Mouse (Mus musculus): ENCODE results near the gene Pign. TPM values are rescaled to one million over a fixed set of nuclear protein-coding genes. Genes with fewer than 3 reads are reported as not detected.

The Pign gene
- polyA plus RNA-seq, 1 experiment from 2014 or later: 9.5 TPM

DNA sequence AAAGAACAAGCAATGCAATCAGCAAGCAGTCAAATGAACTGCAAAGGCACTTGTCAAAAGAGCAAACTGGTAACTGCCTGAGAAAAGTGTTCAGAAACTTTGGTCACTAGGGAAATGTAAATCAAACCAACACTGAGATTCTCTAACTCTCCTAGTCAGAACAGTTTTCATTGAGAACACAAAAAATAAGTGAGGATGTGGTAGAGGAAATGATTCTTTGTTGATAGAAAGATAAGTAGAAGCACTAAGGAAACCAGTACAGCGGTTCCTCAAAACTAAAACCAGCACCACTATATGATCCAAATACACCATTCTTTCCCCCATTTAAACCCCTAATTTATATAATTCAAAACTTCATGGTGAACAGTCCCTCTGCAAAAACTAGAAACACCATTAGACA, 120.4 kb downstream of the Pign start:
- ATAC-seq: no peak

DNA sequence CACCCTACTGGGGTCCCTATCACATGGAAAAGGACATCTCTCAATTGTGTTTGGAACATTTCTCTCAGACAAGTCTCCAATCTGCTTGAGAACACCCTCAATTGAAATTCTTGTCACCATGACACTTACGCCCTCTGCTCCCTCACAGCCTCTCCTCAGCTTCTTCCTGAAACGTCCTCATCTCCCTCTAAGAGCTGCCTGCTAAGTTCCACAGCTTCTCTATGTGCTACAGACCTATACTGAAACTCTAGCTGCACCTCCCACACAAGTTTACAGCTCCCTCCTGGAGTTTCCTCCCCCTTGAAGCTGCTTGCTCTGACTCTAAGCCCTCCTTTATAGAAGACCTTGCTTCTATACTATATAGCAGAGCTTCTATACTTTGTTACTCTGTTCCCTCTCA, 139.7 kb downstream of the Pign start:
- WGBS: 56% methylated on average over 2 of the region's 2 CpGs
- Histone ChIP-seq H3K27ac (ENCODE audit: low read length) (no peak overlapping the region), H3K36me3 (ENCODE audit: control insufficient read depth, insufficient read depth, low read length) (no peaks in the 10 kb centered on the region), H3K9me3 (ENCODE audit: control insufficient read depth, low read length) (no peaks in the 10 kb centered on the region), H3K27me3 (replicated peaks; ENCODE audit: control insufficient read depth, insufficient read depth, low read length) (no peaks in the 10 kb centered on the region), H3K4me2 (ENCODE audit: low read depth, low read length) (no peak overlapping the region), H3K9ac (ENCODE audit: low read depth, low read length) (no peak overlapping the region), H3K4me3 (ENCODE audit: low read length) (no peak overlapping the region), H3K4me1 (ENCODE audit: control insufficient read depth, insufficient read depth, low read length) (no peaks in the 10 kb centered on the region)
- ATAC-seq: no peak

More for the DNA sequence above, 120.4 kb downstream of the Pign start:
- Histone ChIP-seq H3K4me3 (ENCODE audit: low read length) (no peak overlapping the region), H3K4me1 (ENCODE audit: control insufficient read depth, insufficient read depth, low read length) (no peaks in the 10 kb centered on the region), H3K4me2 (ENCODE audit: low read depth, low read length) (no peak overlapping the region), H3K9ac (ENCODE audit: low read depth, low read length) (no peak overlapping the region), H3K36me3 (ENCODE audit: control insufficient read depth, insufficient read depth, low read length) (peaks cover 10% of the 10 kb centered on the region; the same call in 1 of the 2 replicates), H3K9me3 (ENCODE audit: control insufficient read depth, low read length) (peaks cover 4% of the 10 kb centered on the region; the same call in 1 of the 2 replicates), H3K27me3 (replicated peaks; ENCODE audit: control insufficient read depth, insufficient read depth, low read length) (no peaks in the 10 kb centered on the region), H3K27ac (ENCODE audit: low read length) (no peak overlapping the region)
- WGBS: 94% methylated on average over 1 of the region's 1 CpGs

DNA sequence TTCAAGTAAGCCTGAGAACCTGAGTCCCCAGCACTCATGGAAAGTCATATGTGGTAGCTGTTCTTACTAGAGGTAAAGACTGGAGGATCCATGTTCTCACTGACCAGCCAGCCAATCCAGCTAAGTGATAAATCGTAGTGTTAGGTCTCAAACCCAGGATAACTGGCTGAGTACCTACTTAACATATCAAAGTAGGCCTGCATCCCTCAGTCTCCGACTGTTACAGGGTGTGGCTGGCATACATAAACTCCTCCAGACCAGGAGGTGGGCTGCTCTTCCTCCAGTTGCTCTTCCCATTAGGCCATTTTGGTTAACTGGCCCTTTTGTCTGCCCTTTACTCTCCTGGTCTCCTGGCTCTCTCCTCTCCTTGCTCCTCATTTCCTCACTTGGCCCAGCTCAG, 141.2 kb downstream of the Pign start:
- no peaks in the 10 kb centered on the region for H3K4me1 ChIP-seq (ENCODE audit: control insufficient read depth, insufficient read depth, low read length)
- H3K36me3 ChIP-seq (ENCODE audit: control insufficient read depth, insufficient read depth, low read length): no peaks in the 10 kb centered on the region
- H3K4me3 ChIP-seq (ENCODE audit: low read length): no peak overlapping the region
- H3K9me3 ChIP-seq (ENCODE audit: control insufficient read depth, low read length): no peaks in the 10 kb centered on the region
- WGBS: 74% methylated on average over 2 of the region's 2 CpGs
- ATAC-seq: no peak
- H3K4me2 ChIP-seq (ENCODE audit: low read depth, low read length): no peak overlapping the region
- no peak overlapping the region for H3K27ac ChIP-seq (ENCODE audit: low read length)
- no peaks in the 10 kb centered on the region for H3K27me3 ChIP-seq (replicated peaks; ENCODE audit: control insufficient read depth, insufficient read depth, low read length)
- H3K9ac ChIP-seq (ENCODE audit: low read depth, low read length): no peak overlapping the region

DNA sequence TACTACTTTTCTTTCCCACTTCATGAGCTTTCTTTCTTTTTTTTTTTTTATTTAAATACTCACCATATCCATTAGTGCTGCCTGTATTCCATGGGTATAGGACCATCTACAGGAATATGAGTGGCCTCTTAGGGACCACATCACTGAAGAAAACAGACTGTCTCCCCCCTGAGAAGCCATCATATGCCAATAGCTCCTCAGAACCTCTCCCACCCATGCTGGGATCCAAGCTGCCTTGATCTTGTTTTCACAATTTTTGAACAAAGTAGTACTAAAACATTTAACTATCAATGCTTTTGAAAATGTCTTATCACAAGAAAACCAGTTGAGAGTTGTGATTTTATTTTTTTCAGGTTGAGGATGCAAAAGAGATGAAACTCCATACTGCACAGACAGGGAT, 145.4 kb downstream of the Pign start:
- H3K27me3 ChIP-seq (replicated peaks; ENCODE audit: control insufficient read depth, insufficient read depth, low read length): no peaks in the 10 kb centered on the region
- H3K27ac ChIP-seq (ENCODE audit: low read length): no peak overlapping the region
- H3K4me1 ChIP-seq (ENCODE audit: control insufficient read depth, insufficient read depth, low read length): no peaks in the 10 kb centered on the region
- ATAC-seq: no peak
- no peak overlapping the region for H3K9ac ChIP-seq (ENCODE audit: low read depth, low read length)
- no peaks in the 10 kb centered on the region for H3K36me3 ChIP-seq (ENCODE audit: control insufficient read depth, insufficient read depth, low read length)
- H3K4me3 ChIP-seq (ENCODE audit: low read length): no peak overlapping the region
- no peak overlapping the region for H3K4me2 ChIP-seq (ENCODE audit: low read depth, low read length)
- H3K9me3 ChIP-seq (ENCODE audit: control insufficient read depth, low read length): no peaks in the 10 kb centered on the region

DNA sequence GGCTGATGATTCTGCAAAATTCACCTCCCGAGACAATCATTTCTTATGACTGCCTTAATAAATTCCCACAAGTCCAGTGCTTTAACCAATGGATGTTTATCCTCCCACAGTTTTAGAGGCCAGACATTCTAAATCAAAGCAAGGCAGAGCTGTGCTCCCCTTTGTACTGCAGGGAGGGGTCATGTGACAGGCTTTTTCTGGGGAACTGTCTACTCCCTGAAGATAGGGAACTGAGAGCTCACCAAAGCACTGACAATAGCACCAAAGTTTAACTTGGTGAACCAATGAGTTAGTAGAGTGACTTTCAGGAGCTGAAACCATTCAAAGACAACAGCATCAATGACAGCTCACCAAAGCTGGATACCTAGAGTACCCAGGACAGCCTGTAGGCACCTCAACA, 156.4 kb downstream of the Pign start:
- Histone ChIP-seq H3K4me2 (ENCODE audit: low read depth, low read length) (no peak overlapping the region), H3K36me3 (ENCODE audit: control insufficient read depth, insufficient read depth, low read length) (no peaks in the 10 kb centered on the region), H3K27ac (ENCODE audit: low read length) (no peak overlapping the region), H3K9me3 (ENCODE audit: control insufficient read depth, low read length) (no peaks in the 10 kb centered on the region), H3K27me3 (replicated peaks; ENCODE audit: control insufficient read depth, insufficient read depth, low read length) (no peaks in the 10 kb centered on the region), H3K9ac (ENCODE audit: low read depth, low read length) (no peak overlapping the region), H3K4me3 (ENCODE audit: low read length) (no peak overlapping the region), H3K4me1 (ENCODE audit: control insufficient read depth, insufficient read depth, low read length) (no peaks in the 10 kb centered on the region)
- WGBS: 84% methylated on average over 1 of the region's 1 CpGs
- ATAC-seq: no peak

DNA sequence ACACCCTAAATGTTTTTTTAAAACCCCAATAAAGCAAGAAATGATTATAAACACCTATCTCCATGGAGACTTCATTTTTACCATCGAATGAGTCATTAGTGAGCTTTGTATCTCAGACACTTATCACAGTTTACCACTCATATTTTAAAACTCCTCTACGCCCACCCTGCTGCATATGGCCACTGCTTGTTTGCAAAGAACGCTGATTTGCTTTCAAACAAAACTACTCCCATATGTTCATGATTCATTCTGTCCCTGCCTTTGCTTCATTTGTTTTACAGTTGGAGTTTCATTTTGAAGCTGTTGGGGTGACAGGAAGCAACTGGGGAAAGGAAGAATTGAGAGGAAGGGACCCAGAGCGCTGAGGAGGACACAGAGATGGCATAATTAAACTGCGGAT, 170.9 kb downstream of the Pign start:
- WGBS: 59% methylated on average over 5 of the region's 5 CpGs
- no peaks in the 10 kb centered on the region for H3K9me3 ChIP-seq (ENCODE audit: control insufficient read depth, low read length)
- ATAC-seq: no peak

DNA sequence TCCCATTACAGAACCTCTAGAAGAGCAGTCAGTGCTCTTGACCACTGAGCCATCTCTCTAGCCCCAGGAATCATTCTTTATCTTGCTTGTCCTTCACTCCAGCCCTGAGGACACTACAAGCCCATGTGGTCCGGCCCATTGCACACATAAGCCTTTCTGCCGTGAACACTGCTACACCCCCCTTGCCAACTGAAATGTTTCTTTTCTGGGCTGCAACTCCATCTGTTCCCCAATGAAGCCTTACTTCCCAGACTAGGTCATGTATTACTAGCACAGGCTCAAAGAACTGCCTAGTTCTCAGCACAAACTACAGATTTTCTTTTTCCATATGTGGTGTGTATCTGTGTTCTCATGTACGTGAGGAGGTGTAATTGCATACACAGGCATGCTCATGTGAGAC, 174.0 kb downstream of the Pign start:
- H3K4me3 ChIP-seq (ENCODE audit: low read length): no peak overlapping the region
- no peak overlapping the region for H3K4me2 ChIP-seq (ENCODE audit: low read depth, low read length)
- ATAC-seq: no peak
- no peaks in the 10 kb centered on the region for H3K9me3 ChIP-seq (ENCODE audit: control insufficient read depth, low read length)
- H3K36me3 ChIP-seq (ENCODE audit: control insufficient read depth, insufficient read depth, low read length): no peaks in the 10 kb centered on the region
- WGBS: 93% methylated on average over 3 of the region's 3 CpGs
- H3K9ac ChIP-seq (ENCODE audit: low read depth, low read length): no peak overlapping the region
- no peak overlapping the region for H3K27ac ChIP-seq (ENCODE audit: low read length)
- no peaks in the 10 kb centered on the region for H3K27me3 ChIP-seq (replicated peaks; ENCODE audit: control insufficient read depth, insufficient read depth, low read length)
- H3K4me1 ChIP-seq (ENCODE audit: control insufficient read depth, insufficient read depth, low read length): 0 out of 2 replicates have a peak, but pooled peaks cover 2% of the 10 kb centered on the region

More for the DNA sequence above, 170.9 kb downstream of the Pign start:
- H3K9ac ChIP-seq (ENCODE audit: low read depth, low read length): no peak overlapping the region
- no peaks in the 10 kb centered on the region for H3K36me3 ChIP-seq (ENCODE audit: control insufficient read depth, insufficient read depth, low read length)
- no peaks in the 10 kb centered on the region for H3K27me3 ChIP-seq (replicated peaks; ENCODE audit: control insufficient read depth, insufficient read depth, low read length)
- no peak overlapping the region for H3K4me3 ChIP-seq (ENCODE audit: low read length)
- H3K4me1 ChIP-seq (ENCODE audit: control insufficient read depth, insufficient read depth, low read length): 0 out of 2 replicates have a peak, but pooled peaks cover 2% of the 10 kb centered on the region
- H3K4me2 ChIP-seq (ENCODE audit: low read depth, low read length): no peak overlapping the region
- H3K27ac ChIP-seq (ENCODE audit: low read length): no peak overlapping the region

DNA sequence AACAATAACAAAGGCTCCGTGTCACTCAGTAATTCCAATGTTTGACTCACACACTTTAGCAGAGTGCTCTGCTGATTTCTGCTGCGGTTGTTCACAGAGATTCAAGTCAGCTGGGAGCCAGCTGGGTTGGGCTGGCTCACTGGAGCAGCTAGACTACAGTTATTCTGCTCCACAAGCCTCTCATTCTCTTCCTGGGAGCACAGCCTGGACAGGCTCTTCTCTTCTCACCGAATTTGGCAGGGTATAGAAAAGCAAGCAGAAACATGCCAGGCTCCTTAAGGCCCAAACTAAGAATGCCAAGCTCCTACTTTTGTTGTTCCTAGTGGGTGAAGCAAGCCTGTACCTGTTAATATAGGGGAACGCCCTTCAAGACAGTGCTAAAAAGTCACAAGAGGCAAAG, 176.4 kb downstream of the Pign start:
- no peak for ATAC-seq
- H3K4me2 ChIP-seq (ENCODE audit: low read depth, low read length): no peak overlapping the region
- no peaks in the 10 kb centered on the region for H3K36me3 ChIP-seq (ENCODE audit: control insufficient read depth, insufficient read depth, low read length)
- no peaks in the 10 kb centered on the region for H3K9me3 ChIP-seq (ENCODE audit: control insufficient read depth, low read length)
- no peak overlapping the region for H3K27ac ChIP-seq (ENCODE audit: low read length)
- no peak overlapping the region for H3K4me3 ChIP-seq (ENCODE audit: low read length)
- no peaks in the 10 kb centered on the region for H3K27me3 ChIP-seq (replicated peaks; ENCODE audit: control insufficient read depth, insufficient read depth, low read length)
- WGBS: 56% methylated on average over 4 of the region's 4 CpGs
- H3K9ac ChIP-seq (ENCODE audit: low read depth, low read length): no peak overlapping the region
- H3K4me1 ChIP-seq (ENCODE audit: control insufficient read depth, insufficient read depth, low read length): no peaks in the 10 kb centered on the region

Small RNA genes lying within 50 kb of the gene (microRNA-seq; reads per million reads assigned to microRNA genes)
- gene Gm22426: not detected

Other genes with a start within 250 kb of the Pign start
- 19.3 and 22.1 TPM in 2 replicates for gene Relch, start 184 bp upstream of the Pign start, polyA plus RNA-seq (2015; fragmentation: Nextera tagmentation; extraction: Ambion mirVana)
- 7.0 and 8.4 TPM in 2 replicates for gene Tnfrsf11a, start 117.0 kb upstream of the Pign start, polyA plus RNA-seq (2015; fragmentation: Nextera tagmentation; extraction: Ambion mirVana)

Measured in intestine, embryonic 16.5 days (tissue).